Mouse (Mus musculus) intestine, embryonic 16.5 days (tissue): ENCODE measurements around the gene Acsl3. TPM values are rescaled to one million over a fixed set of nuclear protein-coding genes. Genes with fewer than 3 reads are reported as not detected.

Experiments used
- ATAC-seq: fragments of 200-750 bp; cut with Nextera tagmentation; 2 replicates; pipeline ENCODE4 v1.8.0; 2017; ENCODE audit warnings: moderate TSS enrichment, moderate library complexity
- H3K27ac ChIP-seq: fragments of 300-500 bp; sonication (generic); 2 replicates; pipeline ENCODE4 v1.5.1; 2014; ENCODE audit warnings: mild to moderate bottlenecking, low read length
- H3K27me3 ChIP-seq: fragments of 300-500 bp; sonication (generic); replicated peaks from 2 replicates; pipeline ENCODE4 v1.6.1; 2014; ENCODE audit warnings: low read length, control low read depth, mixed read lengths; ENCODE audit not compliant: control insufficient read depth, insufficient read depth
- H3K36me3 ChIP-seq: fragments of 300-500 bp; sonication (generic); 2 replicates; pipeline ENCODE4 v1.6.1; 2014; ENCODE audit warnings: low read length, control low read depth; ENCODE audit not compliant: control insufficient read depth, insufficient read depth
- H3K4me1 ChIP-seq: fragments of 300-500 bp; sonication (generic); 2 replicates; pipeline ENCODE4 v1.6.1; 2014; ENCODE audit warnings: low read length, control low read depth, mixed read lengths; ENCODE audit not compliant: control insufficient read depth, insufficient read depth
- H3K4me2 ChIP-seq: fragments of 300-500 bp; sonication (generic); 2 replicates; pipeline ENCODE4 v1.6.1; 2014; ENCODE audit warnings: low read depth, low read length, control low read depth
- H3K4me3 ChIP-seq: fragments of 300-500 bp; sonication (generic); 2 replicates; pipeline ENCODE4 v1.5.1; 2014; ENCODE audit warnings: mild to moderate bottlenecking, low read length
- H3K9ac ChIP-seq: fragments of 300-500 bp; sonication (generic); 2 replicates; pipeline ENCODE4 v1.6.1; 2014; ENCODE audit warnings: low read depth, low read length
- H3K9me3 ChIP-seq: fragments of 300-500 bp; sonication (generic); 2 replicates; pipeline ENCODE4 v1.6.1; 2016; ENCODE audit warnings: low read length, control low read depth; ENCODE audit not compliant: control insufficient read depth
- WGBS: fragments of 180-500 bp; shearing (Covaris S2); extraction: QIAGEN DNeasy Blood & Tissue Kit; methylation state at CpG from one replicate; pipeline ENCODE4 v1.1.7; 2014; 5-methylcytosine and 5-hydroxymethylcytosine counted together
- polyA plus RNA-seq: library from polyadenylated mRNA; unstranded; fragments of >200 nt; fragmentation: Nextera tagmentation; extraction: Ambion mirVana; gene quantifications from 2 replicates; pipeline ENCODE4 v1.2.1, GENCODE M21; 2015

Acsl3 gene
- polyA plus RNA-seq, 1 experiment from 2014 or later, result 93.5 TPM

GRCm38 (mm10) chr1:78701740-78702139, 44.1 kb downstream of the Acsl3 start:
- H3K4me2 ChIP-seq, result no peak overlapping the region
- ATAC-seq, result no peak
- WGBS, result 88% methylated on average over 3 of the region's 3 CpGs
- no peaks in the 10 kb centered on the region for H3K4me1 ChIP-seq
- no peaks in the 10 kb centered on the region for H3K27me3 ChIP-seq
- no peak overlapping the region for H3K9ac ChIP-seq
- H3K36me3 ChIP-seq, result peaks cover 9% of the 10 kb centered on the region; the same call in 1 of the 2 replicates
- no peak overlapping the region; the same call in 1 of the 2 replicates for H3K27ac ChIP-seq
- no peak overlapping the region for H3K4me3 ChIP-seq
- no peaks in the 10 kb centered on the region for H3K9me3 ChIP-seq

- no peak overlapping the region for H3K27ac ChIP-seq
- H3K4me3 ChIP-seq, result no peak overlapping the region
- no peaks in the 10 kb centered on the region for H3K9me3 ChIP-seq
- peak; percentile 34; the same call in 1 of the 2 replicates for ATAC-seq
- H3K27me3 ChIP-seq, result no peaks in the 10 kb centered on the region
- 70% methylated on average over 14 of the region's 14 CpGs for WGBS
- no peaks in the 10 kb centered on the region for H3K4me1 ChIP-seq
- no peak overlapping the region for H3K9ac ChIP-seq
- H3K4me2 ChIP-seq, result no peak overlapping the region
- peaks cover 6% of the 10 kb centered on the region; the same call in 1 of the 2 replicates for H3K36me3 ChIP-seq
Measured at GRCm38 (mm10) chr1:78702282-78702963, 44.8 kb downstream of the Acsl3 start.

GRCm38 (mm10) chr1:78702964-78703285, 45.3 kb downstream of the Acsl3 start:
- peaks cover 4% of the 10 kb centered on the region; the same call in 1 of the 2 replicates for H3K36me3 ChIP-seq
- no peak overlapping the region for H3K27ac ChIP-seq
- H3K4me3 ChIP-seq, result no peak overlapping the region
- H3K9me3 ChIP-seq, result no peaks in the 10 kb centered on the region
- H3K27me3 ChIP-seq, result no peaks in the 10 kb centered on the region
- no peaks in the 10 kb centered on the region for H3K4me1 ChIP-seq
- H3K9ac ChIP-seq, result no peak overlapping the region
- ATAC-seq, result no peak
- H3K4me2 ChIP-seq, result no peak overlapping the region
- 82% methylated on average over 2 of the region's 2 CpGs for WGBS

- no peak overlapping the region for H3K4me3 ChIP-seq
- H3K27ac ChIP-seq, result no peak overlapping the region
- no peaks in the 10 kb centered on the region for H3K9me3 ChIP-seq
- ATAC-seq, result no peak
- H3K4me1 ChIP-seq, result no peaks in the 10 kb centered on the region
- H3K36me3 ChIP-seq, result peaks cover 3% of the 10 kb centered on the region; the same call in 1 of the 2 replicates
- 83% methylated on average over 10 of the region's 10 CpGs for WGBS
- no peak overlapping the region for H3K9ac ChIP-seq
- H3K4me2 ChIP-seq, result no peak overlapping the region
- no peaks in the 10 kb centered on the region for H3K27me3 ChIP-seq
Measured at GRCm38 (mm10) chr1:78706338-78706737, 48.7 kb downstream of the Acsl3 start.

- H3K4me1 ChIP-seq, result no peaks in the 10 kb centered on the region
- no peaks in the 10 kb centered on the region for H3K9me3 ChIP-seq
- WGBS, result 61% methylated on average over 4 of the region's 4 CpGs
- H3K4me3 ChIP-seq, result no peak overlapping the region
- no peak overlapping the region for H3K4me2 ChIP-seq
- no peak for ATAC-seq
- peaks cover 3% of the 10 kb centered on the region; the same call in 1 of the 2 replicates for H3K36me3 ChIP-seq
- H3K9ac ChIP-seq, result no peak overlapping the region
- no peaks in the 10 kb centered on the region for H3K27me3 ChIP-seq
- no peak overlapping the region for H3K27ac ChIP-seq
Measured at GRCm38 (mm10) chr1:78707280-78707679, 49.7 kb downstream of the Acsl3 start.

- no peak overlapping the region for H3K27ac ChIP-seq
- H3K4me3 ChIP-seq, result no peak overlapping the region
- ATAC-seq, result no peak
- H3K9ac ChIP-seq, result no peak overlapping the region
- 0 out of 2 replicates have a peak, but pooled peaks cover 3% of the 10 kb centered on the region for H3K36me3 ChIP-seq
- H3K9me3 ChIP-seq, result no peaks in the 10 kb centered on the region
- H3K4me2 ChIP-seq, result no peak overlapping the region
- H3K27me3 ChIP-seq, result no peaks in the 10 kb centered on the region
- H3K4me1 ChIP-seq, result no peaks in the 10 kb centered on the region
Measured at GRCm38 (mm10) chr1:78710026-78710425, 52.4 kb downstream of the Acsl3 start.

- 84% methylated on average over 5 of the region's 5 CpGs for WGBS
- H3K4me3 ChIP-seq, result no peak overlapping the region
- H3K27me3 ChIP-seq, result no peaks in the 10 kb centered on the region
- no peak overlapping the region for H3K9ac ChIP-seq
- H3K4me1 ChIP-seq, result no peaks in the 10 kb centered on the region
- no peak for ATAC-seq
- H3K27ac ChIP-seq, result no peak overlapping the region
- H3K9me3 ChIP-seq, result no peaks in the 10 kb centered on the region
- no peak overlapping the region for H3K4me2 ChIP-seq
- 0 out of 2 replicates have a peak, but pooled peaks cover under 1% of the 10 kb centered on the region for H3K36me3 ChIP-seq
Measured at GRCm38 (mm10) chr1:78710613-78711329, 53.1 kb downstream of the Acsl3 start.

GRCm38 (mm10) chr1:78724458-78725190, 67.0 kb downstream of the Acsl3 start:
- Histone ChIP-seq H3K36me3 (no peaks in the 10 kb centered on the region), H3K4me1 (no peaks in the 10 kb centered on the region), H3K4me3 (no peak overlapping the region), H3K4me2 (no peak overlapping the region), H3K9me3 (no peaks in the 10 kb centered on the region), H3K27ac (no peak overlapping the region), H3K9ac (no peak overlapping the region), H3K27me3 (no peaks in the 10 kb centered on the region)
- ATAC-seq, result peak; percentile 76
- 15% methylated on average over 17 of the region's 17 CpGs for WGBS

GRCm38 (mm10) chr1:78725191-78725490, 67.5 kb downstream of the Acsl3 start:
- no peaks in the 10 kb centered on the region for H3K4me1 ChIP-seq
- whole genome bisulfite sequencing, result 49% methylated on average over 3 of the region's 3 CpGs
- no peak overlapping the region for H3K4me2 ChIP-seq
- no peak overlapping the region for H3K9ac ChIP-seq
- H3K9me3 ChIP-seq, result no peaks in the 10 kb centered on the region
- no peak for ATAC-seq
- H3K27me3 ChIP-seq, result no peaks in the 10 kb centered on the region
- no peak overlapping the region for H3K4me3 ChIP-seq
- H3K27ac ChIP-seq, result no peak overlapping the region
- H3K36me3 ChIP-seq, result no peaks in the 10 kb centered on the region
